Mouse (Mus musculus): ENCODE measurements around the gene Rnf212b. TPM values are rescaled to one million over a fixed set of nuclear protein-coding genes. Genes with fewer than 3 reads are reported as not detected.
"Not testable (repeated sequence)": the region's sequence is repeated elsewhere in the genome, so short reads cannot be mapped to it uniquely, and the experiment has no call there.

Rnf212b gene
- total RNA-seq (2022): 1 to 10 TPM; 2.2 to 3.2 (median 2.5) TPM

DNA sequence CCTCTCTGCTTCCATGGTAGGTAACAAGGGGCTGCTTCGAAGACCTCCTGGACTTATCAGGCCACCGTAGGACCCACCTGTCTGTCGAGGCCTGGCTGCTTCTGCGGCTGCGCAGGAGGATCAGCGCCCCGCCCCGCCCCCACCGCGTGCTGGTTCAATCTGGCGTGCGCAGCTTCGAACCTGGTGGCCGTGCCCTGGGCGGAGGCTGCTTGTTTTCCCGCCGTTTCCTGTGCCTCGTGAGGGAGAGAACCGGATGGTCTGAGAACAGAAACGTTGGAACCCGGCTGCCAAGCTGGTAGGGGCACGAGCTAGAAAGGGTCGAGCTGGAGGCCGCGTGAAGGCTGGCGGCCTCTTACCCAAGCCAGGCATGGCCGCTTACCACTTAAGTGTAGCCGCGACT lies at the start of gene Rnf212b:
Gene Rnf212b, plus strand, starts transcription at position 151 of the 400 bp plus-strand sequence.
- DNase-seq (ENCODE audit: low spot score in 2 of 2): no peak

- DNase-seq (ENCODE audit: low spot score in 2 of 2): not testable (repeated sequence)
Observed at GRCm38 (mm10) chr14:54766937-54767336, 47.0 kb upstream of the Rnf212b start.

DNA sequence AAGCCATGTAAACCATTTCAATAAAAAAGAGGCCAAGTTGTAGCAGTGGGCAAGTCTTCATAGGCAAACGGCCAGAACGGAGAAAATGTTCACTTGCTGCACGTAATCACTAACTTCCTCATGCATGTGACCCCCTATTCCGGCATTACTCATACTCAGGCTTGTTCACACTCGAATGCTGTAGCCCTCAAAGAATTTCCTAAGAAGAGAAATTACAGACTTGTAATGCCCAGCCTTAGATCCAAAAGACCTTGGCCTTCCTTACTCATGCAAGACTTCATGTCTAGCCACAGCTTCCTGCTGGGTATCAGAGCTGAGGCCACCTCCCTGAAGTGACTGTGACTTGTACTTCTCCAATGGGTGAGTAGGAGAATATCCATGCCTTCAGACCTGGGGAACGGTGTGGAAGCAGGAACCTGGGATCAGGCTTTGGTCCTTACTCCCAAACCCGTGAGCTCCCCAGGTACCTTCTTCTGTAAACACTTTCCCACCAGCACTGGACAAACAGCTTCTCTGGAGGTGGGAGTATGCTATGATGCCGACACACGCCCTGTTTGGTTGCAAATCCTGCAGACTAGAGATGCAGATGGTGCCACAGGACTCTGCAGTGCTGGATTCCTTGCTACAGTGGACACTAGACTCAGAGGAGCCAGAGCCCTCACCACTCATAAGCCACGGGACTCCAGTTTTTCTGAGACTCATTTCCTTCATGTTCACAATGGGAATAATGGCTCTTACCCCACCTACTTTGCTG lies 45.5 kb upstream of the Rnf212b start:
- DNase-seq (ENCODE audit: low spot score in 2 of 2): no peak

DNA sequence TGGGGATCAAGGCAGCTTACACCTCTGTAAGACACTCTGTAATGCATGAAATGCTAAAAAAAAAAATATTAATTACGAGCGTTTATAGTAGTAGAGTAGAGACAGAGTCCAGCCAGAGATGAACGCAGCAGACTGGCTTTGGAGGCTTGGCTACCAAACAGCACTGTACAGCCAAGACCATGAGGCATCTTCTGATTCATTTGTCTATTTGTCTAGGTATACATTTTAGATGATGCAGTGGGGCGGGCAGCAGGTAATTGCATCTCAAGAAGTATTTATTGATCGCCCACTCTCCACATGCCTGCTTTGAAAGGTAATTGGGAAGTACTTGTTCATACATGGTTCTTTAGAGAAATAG lies 44.9 kb upstream of the Rnf212b start:
- DNase-seq (ENCODE audit: low spot score in 2 of 2): no peak

- no peak for DNase-seq (ENCODE audit: low spot score in 2 of 2)
Observed at GRCm38 (mm10) chr14:54770373-54770772, 43.6 kb upstream of the Rnf212b start.

GRCm38 (mm10) chr14:54772333-54772856 lies 41.5 kb upstream of the Rnf212b start:
- no peak for DNase-seq (ENCODE audit: low spot score in 2 of 2)

DNA sequence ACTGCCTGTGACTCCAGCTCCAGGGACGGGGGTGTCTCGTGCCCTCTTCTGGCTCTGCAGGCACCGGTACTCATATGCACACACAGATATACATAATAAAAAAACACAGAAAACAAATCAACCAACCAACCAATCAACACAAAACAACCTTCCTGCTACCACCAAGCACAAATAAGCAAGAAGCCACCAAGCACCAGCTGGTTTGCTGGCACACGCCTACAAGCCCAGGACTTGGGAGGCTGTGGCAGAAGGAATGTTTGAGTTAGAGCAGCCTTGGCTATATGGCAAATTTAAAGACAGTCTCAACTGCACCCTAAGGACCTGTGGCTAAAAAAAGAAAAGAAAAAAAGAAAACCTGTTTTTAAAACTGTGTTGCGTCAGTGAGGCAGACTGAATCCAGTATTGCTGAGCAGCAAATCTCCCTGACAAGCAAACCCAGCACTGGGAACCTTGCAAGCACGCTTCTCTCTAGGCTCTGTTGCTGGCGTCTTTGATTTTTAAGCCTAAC lies 38.4 kb upstream of the Rnf212b start:
- no peak for DNase-seq (ENCODE audit: low spot score in 2 of 2)

DNA sequence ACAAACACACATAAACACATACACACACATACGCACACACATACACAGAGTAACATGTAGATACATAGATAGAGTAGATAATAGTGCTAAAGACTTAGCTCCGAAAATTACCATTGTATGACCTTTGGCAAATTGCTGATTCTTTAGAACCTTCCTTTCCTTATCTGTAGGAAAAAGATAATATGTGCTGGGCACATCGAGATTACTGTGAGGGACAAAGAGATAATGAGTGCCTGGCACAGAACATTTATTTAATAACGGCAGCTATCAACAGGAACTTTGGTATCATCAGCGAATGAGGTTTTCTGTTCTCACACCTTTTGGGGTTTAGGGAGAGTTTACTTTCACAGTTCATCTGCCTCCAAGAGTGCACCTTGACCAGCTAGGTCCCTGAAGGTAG lies 37.2 kb upstream of the Rnf212b start:
- no peak for DNase-seq (ENCODE audit: low spot score in 2 of 2)

GRCm38 (mm10) chr14:54777893-54778292 lies 36.0 kb upstream of the Rnf212b start:
- DNase-seq (ENCODE audit: low spot score in 2 of 2): no peak

GRCm38 (mm10) chr14:54780084-54780483 lies 33.9 kb upstream of the Rnf212b start:
- DNase-seq (ENCODE audit: low spot score in 2 of 2): no peak

DNA sequence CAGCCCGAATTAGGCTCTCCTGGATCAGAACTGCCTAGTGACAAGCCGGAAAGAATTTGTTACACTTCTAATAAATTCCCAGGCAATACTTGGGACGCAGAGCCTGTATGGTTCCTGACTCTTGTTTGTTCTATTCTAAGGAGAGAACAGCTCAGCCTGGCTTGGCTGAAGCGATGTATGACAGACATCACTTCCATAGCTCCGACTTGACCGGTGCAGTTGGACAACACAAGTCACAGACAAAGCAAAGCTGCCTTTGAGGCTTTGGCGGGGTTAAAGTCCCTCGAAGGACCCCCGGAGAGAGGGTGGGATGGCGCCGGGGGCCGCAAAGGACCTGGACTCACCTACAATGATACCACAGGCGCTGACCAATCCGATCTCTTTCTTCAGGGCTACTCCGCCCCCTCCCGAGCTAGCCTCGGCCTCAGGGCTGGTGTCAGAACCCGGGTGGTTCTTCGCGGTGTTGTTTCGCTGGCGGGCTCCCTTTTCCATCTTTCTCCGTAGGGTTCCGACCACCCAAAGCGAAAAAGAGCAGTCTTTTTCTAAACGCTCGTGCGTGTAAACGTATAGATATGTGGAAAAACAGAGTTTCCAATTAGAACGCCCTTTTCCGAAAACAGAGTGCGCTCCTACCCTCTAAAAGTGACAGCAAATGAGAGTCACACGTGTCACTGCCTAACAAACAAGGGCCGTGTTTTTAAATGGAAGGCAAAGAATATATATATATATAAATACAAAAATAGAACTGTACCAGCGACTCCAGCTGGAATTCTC lies 32.9 kb upstream of the Rnf212b start:
- peak; percentile 58 to 62 for DNase-seq (ENCODE audit: low spot score in 2 of 2)

DNA sequence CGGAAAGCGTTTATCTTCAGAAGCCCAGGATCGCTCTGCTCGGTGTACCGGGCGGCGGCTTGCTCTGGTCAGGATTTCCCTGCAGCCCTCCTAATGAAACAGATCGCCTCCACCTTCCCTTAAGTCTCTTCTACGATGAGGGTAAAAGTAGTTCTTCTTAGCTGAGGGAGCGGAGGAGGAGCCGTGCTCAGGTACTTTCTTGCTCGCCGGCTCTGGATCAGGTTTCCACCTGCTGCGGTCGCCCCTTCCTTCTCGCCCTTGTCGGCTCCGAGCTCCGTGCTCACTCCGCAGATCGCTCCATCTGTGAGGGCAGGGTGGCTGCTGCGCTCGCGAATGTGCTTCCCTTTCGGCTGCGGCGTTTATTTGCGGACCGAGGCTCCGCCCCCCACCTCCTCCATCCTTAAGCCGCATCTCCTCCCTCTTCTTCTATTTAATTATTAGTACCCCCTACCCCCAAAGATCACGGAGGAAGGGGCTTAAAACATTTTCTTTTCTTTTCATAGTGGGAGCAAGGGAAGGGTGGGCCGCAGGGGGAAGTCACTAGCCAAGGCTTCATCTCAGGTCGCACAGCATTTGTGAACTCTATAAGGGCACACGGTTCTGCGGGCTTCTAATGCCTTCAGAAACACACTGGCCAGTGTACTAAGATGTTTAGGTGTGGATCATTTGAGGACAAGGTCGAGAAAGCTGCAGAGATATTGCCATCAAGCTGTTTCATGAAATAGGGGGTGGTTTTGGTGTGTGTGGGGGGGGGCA lies 32.2 kb upstream of the Rnf212b start, which contains the start of gene Slc7a8:
Gene Slc7a8, minus strand, starts transcription at position 337 of the 756 bp plus-strand sequence.
- peak; percentile 43 to 49 for DNase-seq (ENCODE audit: low spot score in 2 of 2)

GRCm38 (mm10) chr14:54782971-54783370 lies 31.0 kb upstream of the Rnf212b start:
- no peak for DNase-seq (ENCODE audit: low spot score in 2 of 2)

- DNase-seq (ENCODE audit: low spot score in 2 of 2): peak; percentile 63 to 67
Observed at GRCm38 (mm10) chr14:54785898-54786297, 28.0 kb upstream of the Rnf212b start.

- DNase-seq (ENCODE audit: low spot score in 2 of 2): no peak
Observed at GRCm38 (mm10) chr14:54786489-54786888, 27.5 kb upstream of the Rnf212b start.

- no peak for DNase-seq (ENCODE audit: low spot score in 2 of 2)
Observed at GRCm38 (mm10) chr14:54787226-54787625, 26.7 kb upstream of the Rnf212b start.

GRCm38 (mm10) chr14:54788231-54788630 lies 25.7 kb upstream of the Rnf212b start:
- no peak for DNase-seq (ENCODE audit: low spot score in 2 of 2)

- no peak for DNase-seq (ENCODE audit: low spot score in 2 of 2)
Observed at GRCm38 (mm10) chr14:54792166-54792565, 21.8 kb upstream of the Rnf212b start.

DNA sequence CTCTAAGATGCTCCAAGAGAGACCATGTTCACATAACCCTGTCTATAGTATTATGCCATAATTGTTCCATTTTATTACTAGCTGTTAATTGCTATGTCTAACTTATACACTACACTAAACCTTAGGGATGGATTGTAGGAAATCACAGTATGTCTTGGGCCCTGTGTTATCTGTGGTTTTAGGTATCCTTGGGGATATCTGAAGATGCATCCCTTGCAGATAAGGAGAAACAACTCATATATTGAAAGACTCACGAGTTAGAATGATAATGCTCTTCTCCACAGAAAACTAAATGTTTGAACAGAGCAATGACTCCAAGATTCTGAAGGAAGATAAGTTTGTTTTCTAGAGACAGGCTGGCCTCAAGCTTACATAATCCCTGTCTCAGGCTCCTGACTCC lies 20.6 kb upstream of the Rnf212b start:
- DNase-seq (ENCODE audit: low spot score in 2 of 2): no peak

DNA sequence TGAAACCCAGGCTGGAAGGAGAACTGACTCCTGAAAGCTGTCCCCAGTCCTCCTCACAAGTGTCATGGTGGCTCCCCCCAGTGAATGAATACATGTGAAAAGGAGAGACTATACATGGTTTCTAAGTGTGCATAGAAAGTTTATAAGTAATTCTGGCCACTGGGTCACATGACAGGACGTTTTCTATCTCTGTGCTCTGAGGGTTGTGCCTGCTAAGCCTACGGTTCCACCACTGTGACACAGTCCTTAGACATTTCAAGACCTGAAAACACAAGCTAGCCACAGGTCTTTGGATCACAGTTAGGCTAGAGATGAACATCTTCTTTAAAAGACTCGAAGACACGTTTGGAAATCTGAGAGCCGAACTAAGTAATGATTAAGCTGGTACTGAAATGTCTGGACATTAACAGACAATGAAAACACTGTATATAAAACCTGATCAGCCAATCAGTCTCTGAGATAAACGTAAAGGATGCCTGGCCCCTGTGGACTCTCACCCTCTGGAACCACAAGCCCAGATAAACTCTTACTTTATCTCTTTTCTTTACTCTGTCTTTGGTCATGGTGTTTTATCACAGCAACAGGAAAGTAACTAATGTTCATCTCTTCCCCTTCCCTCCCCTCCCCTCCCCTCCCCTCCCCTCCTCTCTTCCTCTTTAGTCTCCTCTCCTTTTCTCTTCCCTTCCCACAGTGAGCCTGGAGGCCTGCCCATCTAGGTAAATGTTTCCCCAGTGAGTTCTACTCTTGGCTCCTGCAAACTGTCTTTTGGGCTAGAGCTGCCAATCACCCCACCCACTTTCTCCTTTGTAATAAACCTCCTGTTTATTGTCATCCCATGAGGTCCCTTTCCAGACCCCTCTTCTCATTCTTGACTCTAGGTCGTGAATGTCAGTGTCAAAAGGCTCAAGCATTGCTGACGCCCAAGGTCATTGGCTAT lies 19.8 kb upstream of the Rnf212b start:
- no peak for DNase-seq (ENCODE audit: low spot score in 2 of 2)

Data from gastrocnemius, adult 8-10 months (tissue).